Mouse (Mus musculus): ENCODE measurements around the gene Sco1. TPM values are rescaled to one million over a fixed set of nuclear protein-coding genes. Genes with fewer than 3 reads are reported as not detected.

Sco1 gene
- polyA plus RNA-seq, 1 experiment from 2014 or later, result 8.2 TPM

DNA sequence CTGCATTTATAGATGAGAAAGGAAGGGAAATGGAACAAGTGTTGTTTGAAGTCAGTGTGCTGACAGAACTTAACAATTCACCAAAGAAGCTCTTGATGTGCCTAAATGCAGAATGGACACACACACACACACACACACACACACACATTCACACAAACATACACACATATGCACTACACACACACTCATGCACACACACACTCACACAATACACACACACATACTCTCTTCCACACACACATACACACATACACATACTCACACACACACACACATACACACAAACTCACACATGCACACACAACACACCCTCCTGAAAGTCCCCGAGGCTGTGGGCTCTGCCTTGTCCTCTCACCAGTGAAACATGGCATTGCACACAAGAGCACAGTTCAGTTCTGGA, 51.8 kb downstream of the Sco1 start:
- ATAC-seq (ENCODE audit: low read depth), result no peak
- 40% methylated on average over 1 of the region's 1 CpGs for WGBS (ENCODE audit: insufficient replicate concordance)

GRCm38 (mm10) chr11:67104714-67105113, 52.2 kb downstream of the Sco1 start:
- Histone ChIP-seq H3K4me1 (replicated peaks) (no peaks in the 10 kb centered on the region), H3K4me2 (no peak overlapping the region), H3K9me3 (replicated peaks) (no peaks in the 10 kb centered on the region), H3K27ac (no peak overlapping the region), H3K9ac (no peak overlapping the region), H3K4me3 (replicated peaks) (no peak overlapping the region), H3K27me3 (peaks cover 4% of the 10 kb centered on the region; the same call in 1 of the 2 replicates), H3K36me3 (no peaks in the 10 kb centered on the region)
- ATAC-seq (ENCODE audit: low read depth) (no peak), DNase-seq (no peak)
- WGBS (ENCODE audit: insufficient replicate concordance), result 61% methylated on average over 11 of the region's 11 CpGs

More for the DNA sequence above, 51.8 kb downstream of the Sco1 start:
- Histone ChIP-seq H3K27me3 (peaks cover 9% of the 10 kb centered on the region), H3K36me3 (no peaks in the 10 kb centered on the region), H3K27ac (no peak overlapping the region), H3K4me2 (no peak overlapping the region), H3K4me1 (replicated peaks) (no peaks in the 10 kb centered on the region), H3K9ac (no peak overlapping the region), H3K4me3 (replicated peaks) (no peak overlapping the region), H3K9me3 (replicated peaks) (no peaks in the 10 kb centered on the region)
- no peak for DNase-seq

DNA sequence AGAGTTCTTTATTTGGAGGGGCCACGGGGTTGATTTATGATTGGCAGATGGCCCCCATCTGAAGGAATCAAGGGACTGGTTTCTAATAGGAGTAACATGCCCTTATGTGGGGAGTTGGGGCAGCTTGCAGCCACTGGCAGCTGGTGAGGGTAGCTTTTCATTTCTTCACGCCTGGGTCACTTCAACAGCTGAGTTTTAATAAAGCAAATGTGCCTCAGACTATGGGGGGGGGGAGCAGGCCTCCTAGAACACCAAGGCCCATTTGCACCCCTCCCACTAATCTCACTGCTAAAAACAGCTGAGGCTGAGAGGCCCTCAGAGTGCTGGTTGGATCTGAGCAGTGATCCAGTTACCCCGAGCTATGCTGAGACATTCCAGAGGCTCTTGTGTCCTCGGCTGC, 53.2 kb downstream of the Sco1 start:
- 0 out of 2 replicates have a peak, but pooled peaks cover 3% of the 10 kb centered on the region for H3K27me3 ChIP-seq
- ATAC-seq (ENCODE audit: low read depth) (no peak), DNase-seq (no peak)
- no peak overlapping the region for H3K27ac ChIP-seq
- H3K4me3 ChIP-seq (replicated peaks), result no peak overlapping the region
- H3K36me3 ChIP-seq, result no peaks in the 10 kb centered on the region
- 54% methylated on average over 4 of the region's 4 CpGs for WGBS (ENCODE audit: insufficient replicate concordance)
- H3K9ac ChIP-seq, result no peak overlapping the region
- no peaks in the 10 kb centered on the region for H3K4me1 ChIP-seq (replicated peaks)
- H3K9me3 ChIP-seq (replicated peaks), result no peaks in the 10 kb centered on the region
- no peak overlapping the region for H3K4me2 ChIP-seq

- no peak overlapping the region for H3K4me3 ChIP-seq (replicated peaks)
- H3K4me1 ChIP-seq (replicated peaks), result no peaks in the 10 kb centered on the region
- 74% methylated on average over 10 of the region's 10 CpGs for WGBS (ENCODE audit: insufficient replicate concordance)
- ATAC-seq (ENCODE audit: low read depth), result no peak
- H3K36me3 ChIP-seq, result no peaks in the 10 kb centered on the region
- H3K9me3 ChIP-seq (replicated peaks), result no peaks in the 10 kb centered on the region
- H3K4me2 ChIP-seq, result no peak overlapping the region
- no peak for DNase-seq
- 0 out of 2 replicates have a peak, but pooled peaks cover 3% of the 10 kb centered on the region for H3K27me3 ChIP-seq
- H3K27ac ChIP-seq, result no peak overlapping the region
- no peak overlapping the region for H3K9ac ChIP-seq
Measured at GRCm38 (mm10) chr11:67106973-67107372, 54.5 kb downstream of the Sco1 start.

- Histone ChIP-seq H3K27me3 (0 out of 2 replicates have a peak, but pooled peaks cover 3% of the 10 kb centered on the region), H3K4me1 (replicated peaks) (no peaks in the 10 kb centered on the region), H3K27ac (no peak overlapping the region), H3K9me3 (replicated peaks) (no peaks in the 10 kb centered on the region), H3K4me2 (no peak overlapping the region), H3K9ac (no peak overlapping the region), H3K4me3 (replicated peaks) (no peak overlapping the region), H3K36me3 (no peaks in the 10 kb centered on the region)
- DNase-seq (no peak), ATAC-seq (ENCODE audit: low read depth) (no peak)
- WGBS (ENCODE audit: insufficient replicate concordance), result 18% methylated on average over 5 of the region's 5 CpGs
Measured at GRCm38 (mm10) chr11:67110168-67110948, 57.9 kb downstream of the Sco1 start.

GRCm38 (mm10) chr11:67112019-67112850, 59.8 kb downstream of the Sco1 start:
- peak; percentile 26 for DNase-seq

GRCm38 (mm10) chr11:67112851-67113202, 60.4 kb downstream of the Sco1 start:
- Histone ChIP-seq H3K9ac (no peak overlapping the region), H3K36me3 (no peaks in the 10 kb centered on the region), H3K4me1 (replicated peaks) (no peaks in the 10 kb centered on the region), H3K4me3 (replicated peaks) (no peak overlapping the region), H3K27ac (no peak overlapping the region), H3K27me3 (no peaks in the 10 kb centered on the region), H3K9me3 (replicated peaks) (no peaks in the 10 kb centered on the region), H3K4me2 (no peak overlapping the region)
- peak; percentile 29 for DNase-seq
- 39% methylated on average over 11 of the region's 11 CpGs for WGBS (ENCODE audit: insufficient replicate concordance)
- ATAC-seq (ENCODE audit: low read depth), result no peak

More at GRCm38 (mm10) chr11:67112019-67112850, 59.8 kb downstream of the Sco1 start:
- Histone ChIP-seq H3K27me3 (0 out of 2 replicates have a peak, but pooled peaks cover under 1% of the 10 kb centered on the region), H3K4me2 (no peak overlapping the region), H3K27ac (no peak overlapping the region), H3K9ac (no peak overlapping the region), H3K36me3 (no peaks in the 10 kb centered on the region), H3K4me1 (replicated peaks) (no peaks in the 10 kb centered on the region), H3K4me3 (replicated peaks) (no peak overlapping the region), H3K9me3 (replicated peaks) (no peaks in the 10 kb centered on the region)
- 20% methylated on average over 11 of the region's 11 CpGs for WGBS (ENCODE audit: insufficient replicate concordance)
- ATAC-seq (ENCODE audit: low read depth), result no peak

- H3K4me3 ChIP-seq (replicated peaks), result no peak overlapping the region
- H3K9me3 ChIP-seq (replicated peaks), result no peaks in the 10 kb centered on the region
- H3K36me3 ChIP-seq, result no peaks in the 10 kb centered on the region
- DNase-seq (no peak), ATAC-seq (ENCODE audit: low read depth) (no peak)
- no peaks in the 10 kb centered on the region for H3K27me3 ChIP-seq
- no peak overlapping the region for H3K27ac ChIP-seq
- no peak overlapping the region for H3K4me2 ChIP-seq
- H3K9ac ChIP-seq, result no peak overlapping the region
- WGBS (ENCODE audit: insufficient replicate concordance), result 65% methylated on average over 6 of the region's 6 CpGs
- H3K4me1 ChIP-seq (replicated peaks), result no peaks in the 10 kb centered on the region
Measured at GRCm38 (mm10) chr11:67113381-67113780, 60.9 kb downstream of the Sco1 start.

DNA sequence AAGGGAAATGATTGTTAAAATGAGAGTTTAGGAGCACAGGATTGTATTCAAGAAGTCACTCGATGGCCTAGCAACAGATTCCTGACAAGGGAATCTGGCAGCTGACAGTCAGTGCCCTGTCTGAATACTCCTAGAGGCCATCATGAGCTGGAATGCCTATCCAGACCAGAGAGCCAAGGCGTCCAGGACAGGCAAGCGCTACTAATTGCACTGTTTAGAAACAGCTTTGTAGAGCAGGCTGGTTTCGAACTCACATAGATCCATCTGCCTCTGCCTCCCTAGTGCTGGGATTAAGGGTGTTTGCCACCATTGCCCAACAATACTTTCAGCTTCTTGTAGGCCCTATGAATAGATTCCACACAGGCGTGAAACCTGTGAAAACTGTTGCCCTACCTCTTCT, 61.8 kb downstream of the Sco1 start:
- Histone ChIP-seq H3K9me3 (replicated peaks) (no peaks in the 10 kb centered on the region), H3K4me3 (replicated peaks) (no peak overlapping the region), H3K9ac (no peak overlapping the region), H3K36me3 (no peaks in the 10 kb centered on the region), H3K4me1 (replicated peaks) (no peaks in the 10 kb centered on the region), H3K27ac (no peak overlapping the region), H3K4me2 (no peak overlapping the region), H3K27me3 (no peaks in the 10 kb centered on the region)
- WGBS (ENCODE audit: insufficient replicate concordance), result 75% methylated on average over 5 of the region's 5 CpGs
- no peak for DNase-seq
- ATAC-seq (ENCODE audit: low read depth), result no peak

DNA sequence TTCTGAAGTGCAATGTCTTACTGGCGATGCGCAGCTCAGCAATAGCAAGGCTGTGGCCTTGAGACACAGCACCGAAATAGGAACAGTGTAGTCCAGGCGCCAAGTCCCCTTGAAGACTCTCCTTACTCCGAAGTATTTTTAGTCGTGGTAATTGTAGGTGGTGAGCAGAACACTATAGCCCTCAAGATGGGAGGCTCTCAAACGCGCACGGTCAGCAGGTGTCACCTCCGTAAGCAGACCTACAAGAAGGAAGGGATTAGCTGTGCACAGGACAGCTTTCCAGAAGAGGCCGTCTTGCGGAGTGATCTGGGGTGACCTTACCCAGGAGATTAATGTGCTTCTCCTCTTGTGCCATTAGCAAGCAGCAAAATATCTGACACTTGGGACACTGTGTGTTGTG, 62.4 kb downstream of the Sco1 start:
- no peak for ATAC-seq (ENCODE audit: low read depth)
- no peak overlapping the region for H3K27ac ChIP-seq
- H3K4me1 ChIP-seq (replicated peaks), result no peaks in the 10 kb centered on the region
- H3K9me3 ChIP-seq (replicated peaks), result no peaks in the 10 kb centered on the region
- H3K36me3 ChIP-seq, result no peaks in the 10 kb centered on the region
- no peaks in the 10 kb centered on the region for H3K27me3 ChIP-seq
- no peak overlapping the region for H3K9ac ChIP-seq
- H3K4me3 ChIP-seq (replicated peaks), result no peak overlapping the region
- WGBS (ENCODE audit: insufficient replicate concordance), result 73% methylated on average over 12 of the region's 12 CpGs
- DNase-seq, result no peak
- no peak overlapping the region for H3K4me2 ChIP-seq

Measured in liver, embryonic 13.5 days (tissue).